Mouse (Mus musculus): ENCODE measurements around the gene Plcd1.

The Plcd1 gene

GRCm38 (mm10) chr9:119052154-119052944, 41.0 kb downstream of the Plcd1 start, which contains the start of gene Vill:
TSS of gene Vill (plus strand) at chr9:119052778.
- DNase-seq: no peak

GRCm38 (mm10) chr9:119051158-119051557, 42.1 kb downstream of the Plcd1 start:
- no peak for DNase-seq

- DNase-seq: no peak
Measured at GRCm38 (mm10) chr9:119048182-119048903, 45.0 kb downstream of the Plcd1 start.

DNA sequence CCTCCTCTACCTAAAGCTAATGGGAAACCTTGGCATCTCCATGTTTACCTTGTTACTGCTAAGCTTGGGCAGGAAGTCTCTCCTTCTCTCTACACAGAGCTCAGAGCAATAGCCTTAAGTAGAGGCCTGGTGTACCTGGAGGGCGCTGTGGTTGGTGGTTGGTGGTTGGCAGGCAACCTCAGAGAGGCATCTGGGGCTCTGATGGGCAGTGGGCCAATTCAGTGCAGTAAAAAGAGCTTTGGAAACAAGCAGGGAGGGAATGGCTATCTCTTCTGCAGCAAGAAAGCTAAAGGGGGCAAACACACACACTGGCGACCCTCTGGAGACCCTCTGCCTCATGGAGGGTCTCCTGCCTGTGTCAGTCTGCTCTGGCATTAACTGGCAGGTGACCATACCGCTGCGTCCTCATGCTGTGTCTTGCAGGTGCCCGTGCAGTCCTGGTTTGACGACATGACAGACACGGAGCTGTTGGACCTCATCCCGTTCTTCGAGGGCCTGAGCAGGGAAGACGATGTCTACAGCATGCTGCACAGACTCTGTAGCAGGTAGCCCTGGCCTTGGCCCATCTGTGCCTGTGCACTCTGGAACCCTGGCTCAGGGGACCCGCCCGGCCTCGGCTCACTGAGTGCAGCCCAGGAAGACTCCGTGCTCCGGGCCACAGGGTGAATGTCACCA, 53.1 kb downstream of the Plcd1 start:
- peak; percentile 22 for DNase-seq

- no peak for DNase-seq
Measured at GRCm38 (mm10) chr9:119038574-119038973, 54.7 kb downstream of the Plcd1 start.

DNA sequence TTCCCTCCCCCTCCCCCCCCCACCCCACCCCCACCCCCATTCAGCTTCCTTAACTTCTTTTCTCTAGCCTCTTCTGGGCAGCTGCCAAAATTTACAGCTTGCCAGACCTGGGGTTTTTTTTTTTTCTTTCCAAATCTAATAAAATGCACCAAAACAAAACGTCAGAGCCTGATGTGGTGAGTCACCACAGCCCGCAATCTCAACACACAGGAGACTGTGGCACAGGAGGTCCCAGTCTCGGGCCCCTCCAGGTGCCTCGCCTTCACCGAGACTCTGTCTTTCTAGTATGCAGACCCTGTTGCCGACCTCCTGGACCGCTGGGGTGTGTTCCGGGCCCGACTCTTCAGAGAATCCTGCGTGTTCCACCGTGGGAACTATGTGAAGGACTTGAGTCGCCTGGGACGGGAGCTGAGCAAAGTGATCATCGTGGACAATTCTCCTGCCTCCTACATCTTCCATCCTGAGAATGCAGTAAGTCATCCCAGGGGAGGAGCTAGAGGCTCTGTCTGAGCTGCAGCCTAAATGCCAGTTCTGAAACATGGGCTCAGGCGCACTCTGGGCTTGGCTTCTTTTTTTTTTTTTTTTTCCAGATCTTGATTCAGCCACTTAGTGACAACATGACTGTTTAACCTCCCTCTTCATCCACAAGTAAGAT, 56.1 kb downstream of the Plcd1 start:
- DNase-seq: no peak

- DNase-seq: no peak
Measured at GRCm38 (mm10) chr9:119035836-119036235, 57.5 kb downstream of the Plcd1 start.

- DNase-seq: no peak
Measured at GRCm38 (mm10) chr9:119034676-119035665, 58.3 kb downstream of the Plcd1 start.

- DNase-seq: no peak
Measured at GRCm38 (mm10) chr9:119034069-119034468, 59.2 kb downstream of the Plcd1 start.

DNA sequence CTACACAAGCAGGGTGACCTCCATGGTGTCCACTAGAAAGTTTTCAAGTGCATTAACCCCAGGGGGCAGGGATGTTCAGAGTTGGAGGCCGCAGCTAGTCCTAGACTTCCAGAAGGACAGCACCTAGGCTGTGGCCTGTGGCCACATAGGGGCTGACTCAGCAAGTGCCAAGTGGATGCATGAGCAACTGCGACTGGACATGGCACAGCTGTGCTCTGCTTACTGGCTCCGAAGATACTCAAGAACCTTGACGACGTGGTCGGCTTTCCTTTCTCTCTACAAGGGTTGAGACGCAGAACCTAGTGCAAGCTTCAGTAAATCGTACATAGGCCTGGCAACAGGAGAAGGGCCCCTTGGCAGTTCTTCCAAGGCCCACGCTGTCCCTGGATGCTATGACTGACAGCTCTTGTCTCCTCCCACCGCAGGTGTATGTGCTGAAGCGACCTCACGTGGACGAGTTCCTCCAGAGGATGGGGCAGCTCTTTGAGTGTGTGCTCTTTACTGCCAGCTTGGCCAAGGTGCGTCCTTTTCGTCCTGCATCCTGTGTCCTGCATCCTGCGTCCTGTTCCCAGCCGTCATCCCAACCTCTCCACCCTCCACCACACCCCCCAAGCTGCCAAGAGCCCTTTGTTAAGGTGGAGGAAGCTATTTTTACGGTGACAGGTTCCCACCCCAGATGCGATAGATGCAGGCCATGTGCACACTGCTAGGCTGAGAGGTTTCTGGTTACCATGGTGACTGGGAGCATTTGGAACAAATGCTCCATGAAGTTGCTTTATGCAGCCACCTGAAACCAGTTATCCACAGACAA, 60.0 kb downstream of the Plcd1 start:
- DNase-seq: no peak

GRCm38 (mm10) chr9:119032538-119032937, 60.8 kb downstream of the Plcd1 start:
- no peak for DNase-seq

- DNase-seq: no peak
Measured at GRCm38 (mm10) chr9:119031772-119032171, 61.5 kb downstream of the Plcd1 start.

GRCm38 (mm10) chr9:119031038-119031437, 62.3 kb downstream of the Plcd1 start:
- DNase-seq: no peak

DNA sequence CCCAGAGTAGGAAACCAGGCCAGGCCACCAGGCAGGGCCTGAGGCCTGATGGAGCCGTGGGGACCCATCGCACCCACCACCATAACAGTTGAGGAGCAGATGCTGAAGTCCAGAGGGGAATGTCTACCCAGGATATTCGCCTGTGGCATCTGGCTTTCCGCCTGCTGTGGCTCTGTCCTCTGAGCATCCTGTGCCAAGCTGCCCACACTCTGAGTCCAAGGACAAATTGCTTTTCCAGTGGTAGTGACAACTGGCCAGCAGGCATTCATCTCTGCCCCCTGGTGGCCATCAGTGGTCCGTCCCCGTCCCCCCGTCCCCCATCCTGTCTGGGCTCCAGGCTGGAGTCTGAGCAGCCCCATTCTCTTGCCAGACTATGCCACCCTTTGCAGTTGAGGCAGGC, 63.7 kb downstream of the Plcd1 start:
- DNase-seq: peak; percentile 10

DNA sequence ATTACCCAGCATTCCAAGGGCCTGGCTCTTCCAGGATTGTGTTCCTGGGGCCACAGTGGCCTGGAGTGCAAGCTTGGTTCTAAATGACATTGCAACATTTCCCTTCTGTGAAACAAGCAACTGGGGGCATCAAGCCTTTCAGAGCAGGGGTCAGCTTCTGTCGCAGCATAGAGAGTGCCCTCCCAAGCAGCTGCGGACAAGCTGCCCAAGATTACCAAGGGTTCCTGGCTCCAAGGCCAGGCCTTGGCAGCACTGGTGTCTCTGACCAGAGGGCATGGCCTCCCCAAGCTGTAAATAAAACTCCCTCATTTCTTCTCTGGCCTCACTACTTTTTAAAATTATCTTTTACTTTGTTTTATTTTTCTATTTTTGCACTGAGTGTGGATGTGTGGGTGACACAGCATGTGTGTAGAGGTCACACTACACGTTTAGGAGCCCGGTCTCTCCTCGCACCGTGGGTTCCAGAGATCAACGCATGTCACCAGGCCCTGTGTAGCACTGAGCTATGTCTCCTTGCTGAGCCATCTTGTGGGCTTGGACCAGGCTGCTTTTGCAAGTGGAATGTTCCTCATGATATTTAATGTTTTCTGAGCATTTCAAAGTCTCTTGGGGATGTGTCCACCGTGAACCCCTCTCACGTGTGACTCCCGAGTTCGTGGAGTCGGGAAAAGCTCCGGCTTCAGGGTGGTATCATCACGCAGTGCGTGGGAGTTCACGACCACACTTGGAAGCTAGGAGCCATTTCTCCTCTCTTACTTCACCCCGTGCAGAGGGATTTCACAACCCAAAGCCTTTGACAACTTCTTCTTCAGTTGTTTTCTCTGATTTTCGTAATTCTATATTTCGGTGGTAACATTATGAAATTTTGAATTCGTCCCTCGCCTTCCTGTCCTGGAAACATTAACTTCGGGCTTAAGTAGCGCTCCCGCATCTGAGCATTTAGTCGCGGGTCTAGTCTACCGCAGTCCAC, 64.8 kb downstream of the Plcd1 start:
- DNase-seq: no peak

- no peak for DNase-seq
Measured at GRCm38 (mm10) chr9:119027337-119027736, 66.0 kb downstream of the Plcd1 start.

DNA sequence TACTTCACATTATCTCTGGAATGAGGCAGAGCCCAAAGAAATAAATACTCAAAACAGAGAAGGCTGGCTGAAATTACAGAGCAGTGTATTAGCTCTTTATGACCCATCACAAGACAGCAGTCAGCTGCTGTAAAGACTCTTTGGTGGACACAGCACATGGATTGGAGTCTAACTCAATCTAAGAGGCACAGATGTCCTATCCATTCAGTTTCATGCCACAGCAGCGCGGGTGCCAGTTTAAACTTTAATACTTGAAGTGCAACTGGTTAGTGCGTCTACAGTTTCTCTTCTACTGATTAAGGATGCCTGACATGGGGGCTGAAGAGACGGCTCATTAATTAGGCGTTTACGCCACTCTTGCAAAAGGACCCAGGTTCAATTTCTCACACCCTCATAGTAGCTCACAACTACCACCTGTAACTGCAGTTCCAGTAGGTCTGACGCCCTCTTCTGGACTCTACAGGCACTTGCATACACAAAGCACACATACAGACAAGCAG, 67.4 kb downstream of the Plcd1 start:
- no peak for DNase-seq

DNA sequence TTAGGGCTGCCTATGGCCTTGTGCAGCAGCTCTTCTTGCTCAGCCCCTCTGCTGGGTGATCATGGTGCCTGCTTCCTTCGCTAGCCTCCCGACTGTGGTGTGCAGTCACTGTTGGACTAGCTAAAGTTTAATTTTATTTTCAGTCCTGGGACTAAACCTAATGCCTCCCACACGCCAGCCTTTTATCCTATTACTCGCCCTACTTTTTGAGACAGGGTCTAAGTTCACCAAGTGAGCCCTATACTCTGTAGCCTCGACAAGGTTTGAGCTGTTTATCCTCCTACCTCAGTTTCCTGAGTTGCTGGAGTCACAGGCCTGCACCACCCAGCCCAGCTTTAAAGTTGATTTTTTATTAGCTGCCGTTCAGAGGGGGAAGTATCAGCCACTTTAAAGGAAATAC, 68.0 kb downstream of the Plcd1 start:
- DNase-seq: no peak

GRCm38 (mm10) chr9:119021731-119022130, 71.6 kb downstream of the Plcd1 start:
- no peak for DNase-seq
